Mouse (Mus musculus) heart, adult 2 months (tissue): ENCODE results near the gene Satb2. TPM values are rescaled to one million over a fixed set of nuclear protein-coding genes. Genes with fewer than 3 reads are reported as not detected.

Source experiments
- DNase-seq, 2 experiments: peaks; one replicate each; pipeline ENCODE4 v3.0.0; 2021
- H3K27ac ChIP-seq: fragments of 200-600 bp; 2 replicates; pipeline ENCODE4 v1.8.1; 2022
- H3K27me3 ChIP-seq: fragments of 200-500 bp; 2 replicates; pipeline ENCODE4 v1.6.1; 2012; ENCODE audit warnings: mild to moderate bottlenecking, low read length, inconsistent platforms, mixed read lengths; ENCODE audit not compliant: control insufficient read depth, insufficient read depth
- H3K36me3 ChIP-seq: fragments of 200-500 bp; 2 replicates; pipeline ENCODE4 v1.6.1; 2012; ENCODE audit warnings: low read length, inconsistent platforms; ENCODE audit not compliant: control insufficient read depth, insufficient read depth
- H3K4me1 ChIP-seq: fragments of 200-500 bp; 2 replicates; pipeline ENCODE4 v1.6.1; 2011; ENCODE audit warnings: low read length; ENCODE audit not compliant: control insufficient read depth, insufficient read depth
- H3K4me3 ChIP-seq: fragments of 200-600 bp; 2 replicates; pipeline ENCODE4 v1.8.1; 2022
- H3K79me2 ChIP-seq: fragments of 200-500 bp; replicated peaks from 2 replicates; pipeline ENCODE4 v1.6.1; 2012; ENCODE audit warnings: mild to moderate bottlenecking, inconsistent platforms, low read length, moderate library complexity, mixed read lengths; ENCODE audit not compliant: control insufficient read depth, insufficient read depth
- H3K9ac ChIP-seq: fragments of 200-500 bp; 2 replicates; pipeline ENCODE4 v1.6.1; 2012; ENCODE audit warnings: low read depth, mild to moderate bottlenecking, control low read depth, inconsistent platforms, low read length, mixed read lengths
- CTCF ChIP-seq: fragments of 200-600 bp; IDR thresholded peaks from 2 replicates; pipeline ENCODE4 v1.8.1; 2022; ENCODE audit warnings: antibody characterized with exemption, mild to moderate bottlenecking, moderate library complexity
- EP300 ChIP-seq: fragments of 200-500 bp; IDR thresholded peaks from 2 replicates; pipeline ENCODE4 v1.6.1; 2011; ENCODE audit warnings: low read depth, low read length, control low read depth; ENCODE audit not compliant: insufficient read depth
- POLR2A ChIP-seq: fragments of 200-500 bp; IDR thresholded peaks from 2 replicates; pipeline ENCODE4 v1.6.1; 2011; ENCODE audit warnings: mild to moderate bottlenecking, low read depth, low read length, control low read depth; ENCODE audit not compliant: insufficient read depth
- WGBS: fragments of 180-500 bp; shearing (Covaris S2); methylation state at CpG from one replicate; pipeline ENCODE4 v1.1.7; 2018; 5-methylcytosine and 5-hydroxymethylcytosine counted together
- intact Hi-C: fragments of 180-260 bp; cut with DNase I; formaldehyde crosslinking; loops from one replicate; pipeline ENCODE4 v1.15.1; 2025
- polyA plus RNA-seq: library from polyadenylated mRNA; depleted of rRNA; stranded (reverse); fragments of >200 nt; gene quantifications from 2 replicates; pipeline ENCODE4 v1.2.3, GENCODE M21; 2012
- total RNA-seq, 2 experiments: library from RNA; stranded (reverse); gene quantifications; 2 replicates each; pipeline ENCODE4 v1.2.3; 2021

Satb2 gene
- total and polyA plus RNA-seq, 3 experiments, result 0.14 to 0.39 (median 0.25) TPM

DNA sequence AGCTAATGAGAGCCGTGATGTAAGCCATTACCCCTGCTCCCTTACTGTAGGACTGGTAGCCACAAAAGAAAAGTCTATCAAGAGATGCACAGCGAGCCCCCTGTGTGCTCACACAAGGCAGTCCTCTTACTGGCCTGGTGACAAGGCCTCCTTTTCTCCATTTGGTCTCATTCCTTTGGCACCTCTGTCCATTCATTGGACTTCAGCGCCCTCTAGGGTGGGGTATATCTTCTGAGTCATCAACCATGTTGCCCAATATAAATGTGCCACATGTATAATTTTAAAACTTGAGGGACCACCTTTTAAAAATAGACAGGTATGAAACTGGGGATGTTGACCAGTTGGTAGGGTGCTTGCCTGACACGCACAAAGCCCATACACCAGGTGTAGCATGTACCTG lies 13.2 kb upstream of the Satb2 start:
- TF ChIP-seq POLR2A, result no peak
- peak; percentile 52 for TF ChIP-seq CTCF
- Histone ChIP-seq H3K27ac (no peak overlapping the region), H3K4me3 (no peak overlapping the region), H3K27me3 (0 out of 2 replicates have a peak, but pooled peaks cover 1% of the 10 kb centered on the region), H3K79me2 (no peaks in the 10 kb centered on the region), H3K4me1 (no peaks in the 10 kb centered on the region), H3K9ac (no peak overlapping the region), H3K36me3 (no peaks in the 10 kb centered on the region)
- intact Hi-C loops, result loop anchor here (5.0 kb wide), 1 partner anchor 1104 kb away; no protein-coding TSS in a partner anchor
- no peak for DNase-seq
- 48% methylated on average over 4 of the region's 4 CpGs for WGBS

DNA sequence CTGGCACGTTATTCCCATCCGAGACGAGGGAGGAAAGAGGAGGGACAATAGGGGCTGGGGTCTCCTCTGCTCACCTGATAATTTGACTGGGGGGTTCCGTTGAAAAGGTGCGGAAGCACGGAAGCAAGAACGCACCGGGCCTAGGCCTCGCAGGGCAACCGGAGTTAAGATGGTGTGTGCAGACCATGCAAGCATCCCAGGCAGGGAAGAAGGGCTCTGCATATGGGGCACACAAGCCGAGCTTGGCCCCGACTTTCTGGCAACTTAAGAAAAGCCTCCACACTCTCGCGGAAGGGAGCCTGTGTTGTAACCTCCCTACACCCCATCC lies 6.0 kb upstream of the Satb2 start:
- Histone ChIP-seq H3K27me3 (peaks cover 27% of the 10 kb centered on the region), H3K27ac (no peak overlapping the region), H3K9ac (no peak overlapping the region), H3K4me3 (no peak overlapping the region), H3K36me3 (no peaks in the 10 kb centered on the region), H3K4me1 (peaks cover 2% of the 10 kb centered on the region), H3K79me2 (no peaks in the 10 kb centered on the region)
- no peak for TF ChIP-seq POLR2A
- TF ChIP-seq CTCF, result no peak
- TF ChIP-seq EP300, result no peak
- 11% methylated on average over 14 of the region's 14 CpGs for WGBS
- intact Hi-C loops, result loop anchor here (5.0 kb wide), 1 partner anchor 1092 kb away; no protein-coding TSS in a partner anchor
- DNase-seq, result no peak

DNA sequence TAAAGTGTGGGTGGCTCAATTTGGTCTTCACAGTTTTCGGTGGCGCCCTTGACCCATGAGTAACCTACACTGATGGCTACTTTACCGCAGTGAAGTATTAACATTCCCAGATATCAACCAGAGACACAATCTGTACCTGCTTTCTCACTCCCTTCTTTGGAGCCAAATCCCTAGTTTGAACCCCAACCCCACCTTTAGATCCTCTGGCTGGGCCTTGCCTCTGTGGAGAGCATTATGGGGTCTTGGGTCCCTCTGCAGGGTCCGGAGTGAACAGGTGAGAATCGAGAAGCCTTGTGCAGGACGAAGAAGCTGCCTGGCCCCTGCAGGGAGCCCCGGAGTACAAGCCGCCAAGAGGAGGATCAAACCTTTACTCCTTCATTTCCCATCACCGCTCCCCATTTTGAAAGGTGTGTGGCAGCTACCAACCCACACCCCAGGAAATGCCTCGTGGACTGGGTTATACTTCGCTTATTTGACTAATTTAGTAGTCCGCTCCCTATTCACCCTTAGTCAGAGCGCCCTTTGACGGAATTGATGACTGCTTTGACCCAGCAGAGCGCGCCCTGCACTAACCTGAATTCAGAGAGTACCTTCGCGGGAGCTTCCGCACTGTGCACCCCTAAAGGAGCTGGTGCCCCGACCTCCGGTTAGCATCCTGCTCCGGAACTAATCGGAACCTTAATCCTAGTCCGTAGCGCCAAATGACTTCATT lies 5.5 kb upstream of the Satb2 start:
- 5% methylated on average over 25 of the region's 25 CpGs for WGBS
- Histone ChIP-seq H3K4me3 (no peak overlapping the region), H3K9ac (no peak overlapping the region), H3K79me2 (no peaks in the 10 kb centered on the region), H3K27ac (no peak overlapping the region), H3K27me3 (peaks cover 27% of the 10 kb centered on the region), H3K36me3 (no peaks in the 10 kb centered on the region), H3K4me1 (peaks cover 2% of the 10 kb centered on the region)
- intact Hi-C loops, result loop anchor here (5.0 kb wide), 1 partner anchor 1092 kb away; no protein-coding TSS in a partner anchor
- TF ChIP-seq CTCF (no peak), EP300 (no peak), POLR2A (no peak)
- DNase-seq, result no peak

DNA sequence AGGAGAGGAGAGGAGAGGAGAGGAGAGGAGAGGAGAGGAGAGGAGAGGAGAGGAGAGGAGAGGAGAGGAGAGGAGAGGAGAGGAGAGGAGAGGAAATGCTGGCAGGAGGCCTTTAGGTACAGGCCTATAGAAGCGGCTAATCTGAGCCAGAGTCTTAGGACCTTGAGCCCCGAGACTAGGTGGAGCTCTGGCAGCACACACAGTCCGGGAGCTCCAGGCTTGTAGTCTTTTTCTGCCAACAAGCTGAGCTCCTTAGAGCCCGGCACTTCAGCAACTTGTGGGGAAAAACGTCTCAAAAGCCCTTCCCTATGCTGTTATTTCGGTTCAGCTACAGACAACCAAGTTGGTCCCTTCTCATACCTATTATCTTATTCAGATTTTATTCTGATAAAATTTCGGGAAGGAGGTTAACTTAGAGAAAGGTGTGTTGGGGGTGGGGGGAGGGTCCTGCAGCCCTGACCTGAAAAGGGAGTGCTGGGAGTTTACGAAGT lies 4.7 kb upstream of the Satb2 start:
- Histone ChIP-seq H3K4me1 (peaks cover 2% of the 10 kb centered on the region), H3K9ac (no peak overlapping the region), H3K27ac (no peak overlapping the region), H3K4me3 (no peak overlapping the region), H3K79me2 (no peaks in the 10 kb centered on the region), H3K27me3 (peaks cover 29% of the 10 kb centered on the region), H3K36me3 (no peaks in the 10 kb centered on the region)
- TF ChIP-seq EP300, result no peak
- no peak for TF ChIP-seq CTCF
- TF ChIP-seq POLR2A, result no peak
- intact Hi-C loops, result loop anchor here (5.0 kb wide), 1 partner anchor 1091 kb away; no protein-coding TSS in a partner anchor
- DNase-seq, result no peak
- WGBS, result 6% methylated on average over 8 of the region's 8 CpGs

DNA sequence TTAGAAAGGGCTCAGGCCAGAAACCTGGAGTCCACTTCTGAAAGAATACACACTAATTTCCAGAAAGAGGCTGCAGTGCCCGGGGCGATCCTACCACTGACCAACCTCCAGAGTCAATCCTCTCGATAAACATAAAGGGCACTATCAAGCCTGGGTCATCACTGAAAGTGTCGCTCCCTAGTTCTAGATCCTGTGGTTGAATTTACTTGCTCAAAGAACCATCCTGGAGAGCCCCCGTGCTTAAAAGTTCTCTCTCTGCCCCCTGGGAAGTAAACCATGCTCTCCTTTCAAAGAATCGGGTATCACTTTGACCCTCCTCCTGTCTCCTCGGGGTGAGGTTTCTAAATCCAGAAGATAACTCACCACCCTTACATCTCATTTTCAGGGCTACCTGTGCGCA lies 4.2 kb upstream of the Satb2 start:
- Histone ChIP-seq H3K4me1 (peaks cover 2% of the 10 kb centered on the region), H3K4me3 (no peak overlapping the region), H3K36me3 (no peaks in the 10 kb centered on the region), H3K27ac (no peak overlapping the region), H3K79me2 (no peaks in the 10 kb centered on the region), H3K9ac (no peak overlapping the region), H3K27me3 (peaks cover 31% of the 10 kb centered on the region)
- TF ChIP-seq POLR2A (no peak), EP300 (no peak), CTCF (no peak)
- 5% methylated on average over 8 of the region's 8 CpGs for WGBS
- intact Hi-C loops, result loop anchor here (5.0 kb wide), 1 partner anchor 1090 kb away; no protein-coding TSS in a partner anchor
- no peak for DNase-seq

DNA sequence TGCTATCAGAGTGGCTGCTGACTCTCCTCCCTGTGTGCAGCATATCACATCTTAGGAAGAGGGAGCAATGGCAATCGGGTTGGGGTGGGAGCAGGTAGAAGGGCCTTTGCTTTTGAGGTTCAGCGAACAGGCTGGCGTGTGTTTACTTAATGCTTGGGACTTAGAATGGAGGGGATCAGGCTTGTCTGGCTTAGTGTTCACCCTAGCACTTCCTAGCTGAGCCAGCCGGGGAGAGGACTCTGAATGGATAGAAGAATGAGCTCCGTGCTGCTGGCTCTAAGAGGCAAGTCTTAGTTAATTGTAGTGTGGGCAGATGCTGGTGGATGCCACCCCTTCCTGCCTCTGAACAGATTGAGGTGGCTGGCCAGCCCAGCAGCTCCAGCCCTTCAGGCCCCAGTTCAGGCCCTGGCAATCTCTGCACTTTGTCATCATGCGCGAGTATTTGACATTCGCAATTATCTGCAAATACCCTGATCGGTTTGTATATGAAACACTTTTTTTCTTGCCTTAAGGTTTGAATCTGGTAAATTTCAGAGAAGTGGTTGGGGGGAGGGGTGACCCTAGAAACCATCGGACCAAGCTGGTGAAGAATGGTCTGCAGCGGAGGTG lies 3.6 kb upstream of the Satb2 start:
- WGBS, result 7% methylated on average over 11 of the region's 11 CpGs
- H3K4me3 ChIP-seq, result no peak overlapping the region
- H3K4me1 ChIP-seq, result peaks cover 2% of the 10 kb centered on the region
- intact Hi-C loops, result loop anchor here (5.0 kb wide), 1 partner anchor 1090 kb away; no protein-coding TSS in a partner anchor
- no peak overlapping the region for H3K27ac ChIP-seq
- no peak for TF ChIP-seq EP300
- TF ChIP-seq CTCF, result no peak
- no peak for TF ChIP-seq POLR2A
- H3K27me3 ChIP-seq, result peaks cover 33% of the 10 kb centered on the region
- no peak for DNase-seq
- no peak overlapping the region for H3K9ac ChIP-seq
- H3K36me3 ChIP-seq, result no peaks in the 10 kb centered on the region
- no peaks in the 10 kb centered on the region for H3K79me2 ChIP-seq
